Mouse (Mus musculus) CH12.LX (cell line): ENCODE data around the gene Mdh2. TPM values are rescaled to one million over a fixed set of nuclear protein-coding genes. Genes with fewer than 3 reads are reported as not detected.

Experiments
- DNase-seq: peaks from one replicate; pipeline ENCODE4 v3.0.0-alpha.2; 2013; ENCODE audit errors: extremely low read depth
- H3K27ac ChIP-seq: 2 replicates; pipeline ENCODE4 v1.5.1; 2012; ENCODE audit warnings: low read depth, mild to moderate bottlenecking, control low read depth, moderate library complexity; ENCODE audit not compliant: insufficient read depth
- H3K27me3 ChIP-seq: replicated peaks from 2 replicates; pipeline ENCODE3; 2012; ENCODE audit warnings: inconsistent platforms
- H3K36me3 ChIP-seq, 2 experiments: replicated peaks in 1 of 2; 2 replicates each; pipeline versions ENCODE3 to v1.6.1; 2012; ENCODE audit warnings: inconsistent platforms in 1 of 2, low read length in 1 of 2, mild to moderate bottlenecking in 1 of 2, mixed read lengths in 1 of 2, moderate library complexity in 1 of 2; ENCODE audit not compliant: control insufficient read depth in 1 of 2, insufficient read depth in 1 of 2
- H3K4me1 ChIP-seq, 2 experiments: 2 replicates each; pipeline ENCODE4 v1.6.1; 2012; ENCODE audit warnings: inconsistent platforms in 1 of 2, moderate library complexity in 1 of 2; ENCODE audit not compliant: insufficient read depth in 2 of 2, control insufficient read depth in 1 of 2
- H3K4me2 ChIP-seq: 2 replicates; pipeline ENCODE4 v1.6.1; 2012; ENCODE audit warnings: low read depth, mild to moderate bottlenecking, control low read depth; ENCODE audit not compliant: poor library complexity, insufficient read depth, severe bottlenecking
- H3K4me3 ChIP-seq, 3 experiments: fragments of 150-350 bp in 1 of 3; sonication (generic) in 1 of 3; replicated peaks in 1 of 3; 2 replicates each; pipeline versions ENCODE3 to v1.5.1; 2011 to 2012; ENCODE audit warnings: low read depth in 2 of 3, low read length in 2 of 3, mild to moderate bottlenecking in 2 of 3, moderate library complexity in 2 of 3, control low read depth in 1 of 3, improper control_type of control experiment in 1 of 3, inconsistent platforms in 1 of 3, mixed read lengths in 1 of 3; ENCODE audit not compliant: poor library complexity in 1 of 3
- H3K79me2 ChIP-seq: replicated peaks from 2 replicates; pipeline ENCODE4 v1.6.1; 2012; ENCODE audit warnings: mild to moderate bottlenecking, moderate library complexity; ENCODE audit not compliant: control insufficient read depth, poor library complexity, insufficient read depth, severe bottlenecking; ENCODE audit errors: extremely low read depth
- H3K9ac ChIP-seq: 2 replicates; pipeline ENCODE4 v1.6.1; 2012; ENCODE audit warnings: low read depth, mild to moderate bottlenecking, control low read depth, moderate library complexity; ENCODE audit not compliant: insufficient read depth
- H3K9me3 ChIP-seq: replicated peaks from 2 replicates; pipeline ENCODE3; 2012; ENCODE audit warnings: low read length, inconsistent platforms, mixed read lengths
- BHLHE40 ChIP-seq: IDR thresholded peaks from 2 replicates; pipeline ENCODE4 v1.6.1; 2011; ENCODE audit warnings: mild to moderate bottlenecking, low read depth, low read length, improper control_type of control experiment
- GABPA ChIP-seq: IDR thresholded peaks from 2 replicates; pipeline ENCODE4 v1.6.1; 2012; ENCODE audit warnings: low read depth, low read length, improper control_type of control experiment, inconsistent platforms; ENCODE audit not compliant: insufficient replicate concordance
- HCFC1 ChIP-seq: IDR thresholded peaks from 2 replicates; pipeline ENCODE4 v1.6.1; 2012; ENCODE audit warnings: low read depth, mild to moderate bottlenecking, inconsistent platforms, low read length, improper control_type of control experiment
- JUN ChIP-seq: IDR thresholded peaks from 2 replicates; pipeline ENCODE4 v1.6.1; 2011; ENCODE audit warnings: low read depth, mild to moderate bottlenecking, low read length, improper control_type of control experiment, moderate library complexity; ENCODE audit not compliant: insufficient read depth
- JUND ChIP-seq: conservative IDR thresholded peaks from 2 replicates; pipeline ENCODE4 v1.6.1; 2011; ENCODE audit warnings: low read depth, low read length, improper control_type of control experiment
- KAT2A ChIP-seq: IDR thresholded peaks from 2 replicates; pipeline ENCODE4 v1.6.1; 2012; ENCODE audit warnings: low read length, improper control_type of control experiment, inconsistent platforms; ENCODE audit not compliant: insufficient replicate concordance
- MAX ChIP-seq: IDR thresholded peaks from 2 replicates; pipeline ENCODE4 v1.6.1; 2011; ENCODE audit warnings: low read length, improper control_type of control experiment
- MEF2A ChIP-seq: IDR thresholded peaks from 2 replicates; pipeline ENCODE4 v1.6.1; 2014; ENCODE audit warnings: low read depth, mild to moderate bottlenecking, inconsistent platforms, low read length, improper control_type of control experiment, borderline replicate concordance
- MXI1 ChIP-seq: IDR thresholded peaks from 2 replicates; pipeline ENCODE4 v1.6.1; 2011; ENCODE audit warnings: mild to moderate bottlenecking, low read depth, low read length, improper control_type of control experiment
- MYC ChIP-seq: IDR thresholded peaks from 2 replicates; pipeline ENCODE4 v1.6.1; 2011; ENCODE audit warnings: low read depth, mild to moderate bottlenecking, improper control_type of control experiment, low read length
- POLR2A ChIP-seq: IDR thresholded peaks from 2 replicates; pipeline ENCODE4 v1.6.1; 2011; ENCODE audit warnings: low read depth, mild to moderate bottlenecking, improper control_type of control experiment, low read length
- POLR2AphosphoS2 ChIP-seq: IDR thresholded peaks from 2 replicates; pipeline ENCODE4 v1.6.1; 2011; ENCODE audit warnings: low read depth, low read length, improper control_type of control experiment
- RCOR1 ChIP-seq: conservative IDR thresholded peaks from 2 replicates; pipeline ENCODE4 v1.6.1; 2012; ENCODE audit warnings: low read depth, mild to moderate bottlenecking, inconsistent platforms, low read length, improper control_type of control experiment
- SIN3A ChIP-seq: IDR thresholded peaks from 2 replicates; pipeline ENCODE4 v1.6.1; 2012; ENCODE audit warnings: low read length, improper control_type of control experiment, inconsistent platforms
- SMC3 ChIP-seq: IDR thresholded peaks from 2 replicates; pipeline ENCODE4 v1.6.1; 2011; ENCODE audit warnings: low read depth, low read length, improper control_type of control experiment
- TBP ChIP-seq: conservative IDR thresholded peaks from 2 replicates; pipeline ENCODE4 v1.6.1; 2011; ENCODE audit warnings: low read depth, low read length, improper control_type of control experiment
- TCF12 ChIP-seq: IDR thresholded peaks from 2 replicates; pipeline ENCODE4 v1.6.1; 2014; ENCODE audit warnings: low read depth, mild to moderate bottlenecking, inconsistent platforms, low read length, improper control_type of control experiment
- USF1 ChIP-seq: IDR thresholded peaks from 2 replicates; pipeline ENCODE4 v1.6.1; 2014; ENCODE audit warnings: low read depth, mild to moderate bottlenecking, inconsistent platforms, low read length, improper control_type of control experiment
- USF2 ChIP-seq: conservative IDR thresholded peaks from 2 replicates; pipeline ENCODE4 v1.6.1; 2011; ENCODE audit warnings: low read depth, low read length, improper control_type of control experiment
- ZC3H11A ChIP-seq: IDR thresholded peaks from 2 replicates; pipeline ENCODE4 v1.6.1; 2012; ENCODE audit warnings: low read depth, mild to moderate bottlenecking, inconsistent platforms, low read length, improper control_type of control experiment
- dilution Hi-C: fragments of 300-500 bp; cut with MboI; formaldehyde crosslinking; loops from 2 replicates; pipeline ENCODE4 v1.14.3; 2020; ENCODE audit warnings: low sequenced_read_pairs; ENCODE audit not compliant: extremely low pct_unique_long_range_greater_than_20kb, extremely low pct_ligation_motif_present
- in situ Hi-C: fragments of 300-500 bp; cut with MboI; formaldehyde crosslinking; loops from 3 replicates; pipeline ENCODE4 v1.14.3; 2019; ENCODE audit warnings: low sequenced_read_pairs, low pct_ligation_motif_present, low pct_unique_long_range_greater_than_20kb, mixed read lengths
- polyA plus RNA-seq: library from polyadenylated mRNA; unstranded; fragments of >175 nt; gene quantifications from 2 replicates; pipeline ENCODE4 v1.2.1, GENCODE M21; 2012; ENCODE audit warnings: low read depth; ENCODE audit not compliant: insufficient read length
- total RNA-seq, 2 experiments: library from RNA; depleted of rRNA; stranded (reverse); fragments of 300-350 nt in 1 of 2; fragments of >200 nt in 1 of 2; gene quantifications; 2 replicates each; pipeline ENCODE4 v1.2.3; 2012 to 2014

Gene Mdh2
- total and polyA plus RNA-seq, 3 experiments: 133 to 569 (median 152) TPM

GRCm38 (mm10) chr5:135818491-135818890 lies 40.2 kb downstream of the Mdh2 start:
- DNase-seq: no peak
- Histone ChIP-seq H3K9ac (no peak overlapping the region), H3K79me2 (no peaks in the 10 kb centered on the region), H3K4me2 (no peak overlapping the region), H3K9me3 (no peaks in the 10 kb centered on the region), H3K27me3 (peaks cover 81% of the 10 kb centered on the region), H3K4me3 (no peak overlapping the region), H3K36me3 (no peaks in the 10 kb centered on the region), H3K4me1 (no peaks in the 10 kb centered on the region), H3K27ac (no peak overlapping the region)
- dilution Hi-C loops (no loop called here), in situ Hi-C loops (no loop called here)
- no peak for TF ChIP-seq MAX
- TF ChIP-seq TBP: no peak
- peak; percentile 36 for TF ChIP-seq USF2
- no peak for TF ChIP-seq GABPA
- peak; percentile 15; the same call in 1 of the 2 replicates for TF ChIP-seq BHLHE40
- peak; percentile 39 for TF ChIP-seq USF1

- no peak overlapping the region for H3K27ac ChIP-seq
- no peak overlapping the region for H3K4me2 ChIP-seq
- no peaks in the 10 kb centered on the region for H3K79me2 ChIP-seq
- H3K9me3 ChIP-seq: no peaks in the 10 kb centered on the region
- H3K4me3 ChIP-seq: no peak overlapping the region
- H3K9ac ChIP-seq: no peak overlapping the region
- H3K4me1 ChIP-seq: no peaks in the 10 kb centered on the region
- in situ Hi-C loops (no loop called here), dilution Hi-C loops (no loop called here)
- peaks cover 90% of the 10 kb centered on the region for H3K27me3 ChIP-seq
- DNase-seq: no peak
- TF ChIP-seq ZC3H11A (no peak), JUN (no peak), KAT2A (no peak), POLR2AphosphoS2 (no peak), HCFC1 (no peak), SMC3 (no peak), MXI1 (no peak), MAX (no peak), TBP (no peak), JUND (no peak), GABPA (no peak), MEF2A (no peak), SIN3A (no peak), MYC (no peak), TCF12 (no peak), POLR2A (no peak), RCOR1 (no peak)
- H3K36me3 ChIP-seq: no peaks in the 10 kb centered on the region
Observed at GRCm38 (mm10) chr5:135822316-135822944, 44.1 kb downstream of the Mdh2 start.
